Mouse (Mus musculus) kidney, postnatal 0 days (tissue): ENCODE data around the gene Stpg1. TPM values are rescaled to one million over a fixed set of nuclear protein-coding genes. Genes with fewer than 3 reads are reported as not detected.
A peak's percentile ranks its signal among the peaks of the same experiment; 100 is the strongest.

Source experiments
- ATAC-seq: fragments of 200-750 bp; cut with Nextera tagmentation; replicated peaks from 2 replicates; pipeline ENCODE4 v1.8.0; 2017; ENCODE audit warnings: low read depth, moderate number of reproducible peaks, moderate TSS enrichment, moderate library complexity; ENCODE audit not compliant: low FRiP score
- DNase-seq: peaks from one replicate; pipeline ENCODE4 v3.0.0-alpha.2; 2016; ENCODE audit warnings: low spot score
- H3K27ac ChIP-seq: fragments of 300-500 bp; sonication (generic); 2 replicates; pipeline ENCODE4 v1.5.1; 2014; ENCODE audit warnings: mild to moderate bottlenecking
- H3K27me3 ChIP-seq: fragments of 300-500 bp; sonication (generic); 2 replicates; pipeline ENCODE4 v1.6.1; 2014; ENCODE audit warnings: low read length, mixed read lengths; ENCODE audit not compliant: insufficient read depth
- H3K36me3 ChIP-seq: fragments of 300-500 bp; sonication (generic); 2 replicates; pipeline ENCODE4 v1.6.1; 2014; ENCODE audit warnings: low read length, mixed read lengths; ENCODE audit not compliant: insufficient read depth
- H3K4me1 ChIP-seq: fragments of 300-500 bp; sonication (generic); replicated peaks from 2 replicates; pipeline ENCODE4 v1.6.1; 2014; ENCODE audit warnings: antibody characterized with exemption, low read length, mixed read lengths; ENCODE audit not compliant: insufficient read depth
- H3K4me2 ChIP-seq: fragments of 300-500 bp; sonication (generic); 2 replicates; pipeline ENCODE4 v1.6.1; 2014; ENCODE audit warnings: mild to moderate bottlenecking, low read length, moderate library complexity, mixed read lengths
- H3K4me3 ChIP-seq: fragments of 300-500 bp; sonication (generic); replicated peaks from 2 replicates; pipeline ENCODE4 v1.5.1; 2014; ENCODE audit warnings: low read depth, low read length
- H3K9ac ChIP-seq: fragments of 300-500 bp; sonication (generic); 2 replicates; pipeline ENCODE4 v1.6.1; 2014; ENCODE audit warnings: low read depth, low read length
- H3K9me3 ChIP-seq: fragments of 300-500 bp; sonication (generic); replicated peaks from 2 replicates; pipeline ENCODE4 v1.6.1; 2016; ENCODE audit warnings: low read length, inconsistent platforms, mixed read lengths
- CTCF ChIP-seq: IDR thresholded peaks from 2 replicates; pipeline ENCODE4 v1.5.1; 2016; ENCODE audit warnings: antibody characterized with exemption, low read depth, mild to moderate bottlenecking, moderate library complexity
- WGBS: fragments of 180-500 bp; shearing (Covaris S2); extraction: QIAGEN DNeasy Blood & Tissue Kit; methylation state at CpG from one replicate; pipeline ENCODE4 v1.1.7; 2014; 5-methylcytosine and 5-hydroxymethylcytosine counted together
- polyA plus RNA-seq: library from polyadenylated mRNA; unstranded; fragments of >200 nt; fragmentation: Nextera tagmentation; extraction: Ambion mirVana; gene quantifications from 2 replicates; pipeline ENCODE4 v1.2.1, GENCODE M21; 2015

Stpg1 gene
- polyA plus RNA-seq, 1 experiment from 2014 or later = 0.42 TPM

- Histone ChIP-seq H3K9me3 (no peaks in the 10 kb centered on the region), H3K36me3 (no peaks in the 10 kb centered on the region), H3K4me1 (peaks cover 31% of the 10 kb centered on the region), H3K27ac (no peak overlapping the region), H3K27me3 (no peaks in the 10 kb centered on the region), H3K4me3 (no peak overlapping the region), H3K9ac (no peak overlapping the region), H3K4me2 (no peak overlapping the region)
- no peak for TF ChIP-seq CTCF
- DNase-seq (no peak), ATAC-seq (no peak)
- 63% methylated on average over 6 of the region's 6 CpGs for WGBS
Observed at GRCm38 (mm10) chr4:135549323-135549722, 54.7 kb downstream of the Stpg1 start.

GRCm38 (mm10) chr4:135563794-135564193, 69.2 kb downstream of the Stpg1 start:
- Histone ChIP-seq H3K4me1 (0 out of 2 replicates have a peak, but pooled peaks cover 14% of the 10 kb centered on the region), H3K27ac (no peak overlapping the region), H3K27me3 (0 out of 2 replicates have a peak, but pooled peaks cover 4% of the 10 kb centered on the region), H3K36me3 (no peaks in the 10 kb centered on the region), H3K9ac (no peak overlapping the region), H3K4me2 (no peak overlapping the region), H3K4me3 (no peak overlapping the region), H3K9me3 (no peaks in the 10 kb centered on the region)
- no peak for ATAC-seq
- TF ChIP-seq CTCF = no peak
- WGBS = 25% methylated on average over 2 of the region's 2 CpGs
- DNase-seq = no peak

GRCm38 (mm10) chr4:135565400-135565799, 70.8 kb downstream of the Stpg1 start:
- DNase-seq (peak; percentile 46), ATAC-seq (no peak)
- Histone ChIP-seq H3K4me3 (no peak overlapping the region), H3K4me2 (no peak overlapping the region), H3K27me3 (peaks cover 7% of the 10 kb centered on the region; the same call in 1 of the 2 replicates), H3K4me1 (peaks cover 17% of the 10 kb centered on the region; the same call in 1 of the 2 replicates), H3K9ac (no peak overlapping the region), H3K36me3 (no peaks in the 10 kb centered on the region), H3K9me3 (no peaks in the 10 kb centered on the region), H3K27ac (no peak overlapping the region)
- TF ChIP-seq CTCF = no peak
- 44% methylated on average over 9 of the region's 9 CpGs for WGBS

- ATAC-seq (no peak), DNase-seq (no peak)
- Histone ChIP-seq H3K4me3 (no peak overlapping the region), H3K27me3 (peaks cover 17% of the 10 kb centered on the region; the same call in 1 of the 2 replicates), H3K36me3 (no peaks in the 10 kb centered on the region), H3K9ac (no peak overlapping the region), H3K9me3 (no peaks in the 10 kb centered on the region), H3K4me1 (peaks cover 24% of the 10 kb centered on the region; the same call in 1 of the 2 replicates), H3K27ac (no peak overlapping the region), H3K4me2 (no peak overlapping the region)
- TF ChIP-seq CTCF = no peak
- 27% methylated on average over 11 of the region's 11 CpGs for WGBS
Observed at GRCm38 (mm10) chr4:135567042-135567441, 72.5 kb downstream of the Stpg1 start.

GRCm38 (mm10) chr4:135567484-135567883, 72.9 kb downstream of the Stpg1 start:
- no peaks in the 10 kb centered on the region for H3K9me3 ChIP-seq
- no peaks in the 10 kb centered on the region for H3K36me3 ChIP-seq
- no peak overlapping the region for H3K27ac ChIP-seq
- DNase-seq (no peak), ATAC-seq (no peak)
- no peak overlapping the region for H3K4me3 ChIP-seq
- H3K9ac ChIP-seq = no peak overlapping the region
- TF ChIP-seq CTCF = no peak
- H3K4me2 ChIP-seq = no peak overlapping the region
- 49% methylated on average over 8 of the region's 8 CpGs for WGBS
- H3K27me3 ChIP-seq = peaks cover 22% of the 10 kb centered on the region; the same call in 1 of the 2 replicates
- H3K4me1 ChIP-seq = peaks cover 24% of the 10 kb centered on the region; the same call in 1 of the 2 replicates

- ATAC-seq = no peak
- H3K4me1 ChIP-seq = peaks cover 24% of the 10 kb centered on the region; the same call in 1 of the 2 replicates
- no peak for TF ChIP-seq CTCF
- DNase-seq = no peak
- no peaks in the 10 kb centered on the region for H3K9me3 ChIP-seq
- no peak overlapping the region for H3K4me2 ChIP-seq
- no peak overlapping the region for H3K27ac ChIP-seq
- no peaks in the 10 kb centered on the region for H3K36me3 ChIP-seq
- no peak overlapping the region for H3K9ac ChIP-seq
- H3K4me3 ChIP-seq = no peak overlapping the region
- 13% methylated on average over 11 of the region's 11 CpGs for WGBS
- peaks cover 28% of the 10 kb centered on the region; the same call in 1 of the 2 replicates for H3K27me3 ChIP-seq
Observed at GRCm38 (mm10) chr4:135569201-135569600, 74.6 kb downstream of the Stpg1 start.
